Mouse (Mus musculus): Measurements from ENCODE around the gene Mrrf. TPM values are rescaled to one million over a fixed set of nuclear protein-coding genes. Genes with fewer than 3 reads are reported as not detected.

Gene Mrrf
- polyA plus RNA-seq, 1 experiment from 2014 or later = 30.8 TPM

- 39% methylated on average over 2 of the region's 2 CpGs for WGBS
- Histone ChIP-seq H3K27ac (ENCODE audit: low read depth, low read length) (no peak overlapping the region), H3K9ac (ENCODE audit: low read length) (no peak overlapping the region), H3K27me3 (ENCODE audit: control insufficient read depth, insufficient read depth, low read length) (no peaks in the 10 kb centered on the region), H3K4me1 (ENCODE audit: control insufficient read depth, insufficient read depth, low read length) (no peaks in the 10 kb centered on the region), H3K4me3 (ENCODE audit: low read depth, low read length) (no peak overlapping the region), H3K9me3 (ENCODE audit: control insufficient read depth, low read length) (no peaks in the 10 kb centered on the region), H3K36me3 (ENCODE audit: control insufficient read depth, insufficient read depth, low read length) (no peaks in the 10 kb centered on the region), H3K4me2 (no peak overlapping the region)
- DNase-seq (ENCODE audit: low spot score, missing footprints) (no peak), ATAC-seq (ENCODE audit: low FRiP score) (no peak)
Measured at GRCm38 (mm10) chr2:36224599-36224998, 88.4 kb downstream of the Mrrf start.

- H3K9me3 ChIP-seq (ENCODE audit: control insufficient read depth, low read length) = no peaks in the 10 kb centered on the region
- H3K36me3 ChIP-seq (ENCODE audit: control insufficient read depth, insufficient read depth, low read length) = no peaks in the 10 kb centered on the region
- H3K4me1 ChIP-seq (ENCODE audit: control insufficient read depth, insufficient read depth, low read length) = 0 out of 2 replicates have a peak, but pooled peaks cover 2% of the 10 kb centered on the region
- H3K9ac ChIP-seq (ENCODE audit: low read length) = peak within 1 kb of the TSS; percentile 54
- no peaks in the 10 kb centered on the region; the same call in 1 of the 2 replicates for H3K27me3 ChIP-seq (ENCODE audit: control insufficient read depth, insufficient read depth, low read length)
- ATAC-seq (ENCODE audit: low FRiP score) = peak; percentile 69; the same call in 1 of the 2 replicates
- WGBS = 2% methylated on average over 18 of the region's 18 CpGs
- peak within 1 kb of the TSS; percentile 53 for H3K4me2 ChIP-seq
- H3K4me3 ChIP-seq (ENCODE audit: low read depth, low read length) = peak within 1 kb of the TSS; percentile 17
- H3K27ac ChIP-seq (ENCODE audit: low read depth, low read length) = no peak within 1 kb of the TSS
- peak; percentile 91 for DNase-seq (ENCODE audit: low spot score, missing footprints)
Measured at GRCm38 (mm10) chr2:36230366-36230765, 94.2 kb downstream of the Mrrf start, which contains the start of gene Ptgs1. TSS of gene Ptgs1 (plus strand) at chr2:36230426.

- H3K9me3 ChIP-seq (ENCODE audit: control insufficient read depth, low read length) = no peaks in the 10 kb centered on the region
- H3K4me1 ChIP-seq (ENCODE audit: control insufficient read depth, insufficient read depth, low read length) = 0 out of 2 replicates have a peak, but pooled peaks cover 2% of the 10 kb centered on the region
- H3K4me2 ChIP-seq = peak overlapping the region; percentile 53
- no peak for ATAC-seq (ENCODE audit: low FRiP score)
- peak overlapping the region; percentile 54 for H3K9ac ChIP-seq (ENCODE audit: low read length)
- H3K4me3 ChIP-seq (ENCODE audit: low read depth, low read length) = peak overlapping the region; percentile 17
- no peaks in the 10 kb centered on the region; the same call in 1 of the 2 replicates for H3K27me3 ChIP-seq (ENCODE audit: control insufficient read depth, insufficient read depth, low read length)
- no peak overlapping the region for H3K27ac ChIP-seq (ENCODE audit: low read depth, low read length)
- DNase-seq (ENCODE audit: low spot score, missing footprints) = no peak
- no peaks in the 10 kb centered on the region for H3K36me3 ChIP-seq (ENCODE audit: control insufficient read depth, insufficient read depth, low read length)
- WGBS = 29% methylated on average over 10 of the region's 10 CpGs
Measured at GRCm38 (mm10) chr2:36230967-36231366, 94.8 kb downstream of the Mrrf start.

GRCm38 (mm10) chr2:36234526-36235368, 98.6 kb downstream of the Mrrf start:
- DNase-seq (ENCODE audit: low spot score, missing footprints) (no peak), ATAC-seq (ENCODE audit: low FRiP score) (no peak)
- Histone ChIP-seq H3K27me3 (ENCODE audit: control insufficient read depth, insufficient read depth, low read length) (no peaks in the 10 kb centered on the region; the same call in 1 of the 2 replicates), H3K4me3 (ENCODE audit: low read depth, low read length) (no peak overlapping the region), H3K4me2 (no peak overlapping the region), H3K36me3 (ENCODE audit: control insufficient read depth, insufficient read depth, low read length) (no peaks in the 10 kb centered on the region), H3K27ac (ENCODE audit: low read depth, low read length) (no peak overlapping the region), H3K9me3 (ENCODE audit: control insufficient read depth, low read length) (peaks cover 3% of the 10 kb centered on the region), H3K9ac (ENCODE audit: low read length) (no peak overlapping the region), H3K4me1 (ENCODE audit: control insufficient read depth, insufficient read depth, low read length) (0 out of 2 replicates have a peak, but pooled peaks cover 2% of the 10 kb centered on the region)
- whole genome bisulfite sequencing = 67% methylated on average over 7 of the region's 7 CpGs

- DNase-seq (ENCODE audit: low spot score, missing footprints) (no peak), ATAC-seq (ENCODE audit: low FRiP score) (no peak)
- WGBS = 85% methylated on average over 4 of the region's 4 CpGs
- Histone ChIP-seq H3K27me3 (ENCODE audit: control insufficient read depth, insufficient read depth, low read length) (no peaks in the 10 kb centered on the region), H3K9me3 (ENCODE audit: control insufficient read depth, low read length) (peaks cover 3% of the 10 kb centered on the region), H3K27ac (ENCODE audit: low read depth, low read length) (no peak overlapping the region), H3K4me1 (ENCODE audit: control insufficient read depth, insufficient read depth, low read length) (no peaks in the 10 kb centered on the region), H3K4me2 (no peak overlapping the region), H3K36me3 (ENCODE audit: control insufficient read depth, insufficient read depth, low read length) (no peaks in the 10 kb centered on the region), H3K9ac (ENCODE audit: low read length) (no peak overlapping the region), H3K4me3 (ENCODE audit: low read depth, low read length) (no peak overlapping the region)
Measured at GRCm38 (mm10) chr2:36235917-36236316, 99.7 kb downstream of the Mrrf start.

GRCm38 (mm10) chr2:36236889-36237288, 100.7 kb downstream of the Mrrf start:
- Histone ChIP-seq H3K27ac (ENCODE audit: low read depth, low read length) (no peak overlapping the region), H3K4me2 (no peak overlapping the region), H3K4me3 (ENCODE audit: low read depth, low read length) (no peak overlapping the region), H3K9me3 (ENCODE audit: control insufficient read depth, low read length) (peaks cover 3% of the 10 kb centered on the region), H3K9ac (ENCODE audit: low read length) (no peak overlapping the region), H3K36me3 (ENCODE audit: control insufficient read depth, insufficient read depth, low read length) (no peaks in the 10 kb centered on the region), H3K27me3 (ENCODE audit: control insufficient read depth, insufficient read depth, low read length) (no peaks in the 10 kb centered on the region), H3K4me1 (ENCODE audit: control insufficient read depth, insufficient read depth, low read length) (no peaks in the 10 kb centered on the region)
- 92% methylated on average over 5 of the region's 5 CpGs for whole genome bisulfite sequencing
- DNase-seq (ENCODE audit: low spot score, missing footprints) (no peak), ATAC-seq (ENCODE audit: low FRiP score) (no peak)

GRCm38 (mm10) chr2:36237557-36237956, 101.4 kb downstream of the Mrrf start:
- no peak for DNase-seq (ENCODE audit: low spot score, missing footprints)
- H3K27ac ChIP-seq (ENCODE audit: low read depth, low read length) = no peak overlapping the region
- H3K9ac ChIP-seq (ENCODE audit: low read length) = no peak overlapping the region
- H3K4me2 ChIP-seq = no peak overlapping the region
- ATAC-seq (ENCODE audit: low FRiP score) = no peak
- H3K27me3 ChIP-seq (ENCODE audit: control insufficient read depth, insufficient read depth, low read length) = no peaks in the 10 kb centered on the region
- peaks cover 3% of the 10 kb centered on the region for H3K9me3 ChIP-seq (ENCODE audit: control insufficient read depth, low read length)
- 88% methylated on average over 6 of the region's 6 CpGs for WGBS
- no peaks in the 10 kb centered on the region for H3K4me1 ChIP-seq (ENCODE audit: control insufficient read depth, insufficient read depth, low read length)
- H3K36me3 ChIP-seq (ENCODE audit: control insufficient read depth, insufficient read depth, low read length) = no peaks in the 10 kb centered on the region
- no peak overlapping the region for H3K4me3 ChIP-seq (ENCODE audit: low read depth, low read length)

GRCm38 (mm10) chr2:36238467-36238866, 102.3 kb downstream of the Mrrf start:
- 67% methylated on average over 3 of the region's 3 CpGs for WGBS
- Histone ChIP-seq H3K9ac (ENCODE audit: low read length) (no peak overlapping the region), H3K27me3 (ENCODE audit: control insufficient read depth, insufficient read depth, low read length) (no peaks in the 10 kb centered on the region), H3K36me3 (ENCODE audit: control insufficient read depth, insufficient read depth, low read length) (no peaks in the 10 kb centered on the region), H3K27ac (ENCODE audit: low read depth, low read length) (no peak overlapping the region), H3K4me2 (no peak overlapping the region), H3K4me3 (ENCODE audit: low read depth, low read length) (no peak overlapping the region), H3K9me3 (ENCODE audit: control insufficient read depth, low read length) (peaks cover 3% of the 10 kb centered on the region), H3K4me1 (ENCODE audit: control insufficient read depth, insufficient read depth, low read length) (no peaks in the 10 kb centered on the region)
- ATAC-seq (ENCODE audit: low FRiP score) (no peak), DNase-seq (ENCODE audit: low spot score, missing footprints) (no peak)

GRCm38 (mm10) chr2:36238951-36239350, 102.8 kb downstream of the Mrrf start:
- no peak for ATAC-seq (ENCODE audit: low FRiP score)
- Histone ChIP-seq H3K4me1 (ENCODE audit: control insufficient read depth, insufficient read depth, low read length) (no peaks in the 10 kb centered on the region), H3K9me3 (ENCODE audit: control insufficient read depth, low read length) (peaks cover 3% of the 10 kb centered on the region), H3K36me3 (ENCODE audit: control insufficient read depth, insufficient read depth, low read length) (no peaks in the 10 kb centered on the region), H3K4me2 (no peak overlapping the region), H3K4me3 (ENCODE audit: low read depth, low read length) (no peak overlapping the region), H3K27me3 (ENCODE audit: control insufficient read depth, insufficient read depth, low read length) (no peaks in the 10 kb centered on the region), H3K27ac (ENCODE audit: low read depth, low read length) (no peak overlapping the region), H3K9ac (ENCODE audit: low read length) (no peak overlapping the region)
- DNase-seq (ENCODE audit: low spot score, missing footprints) = no peak
- 84% methylated on average over 2 of the region's 2 CpGs for WGBS

Data from midbrain, embryonic 11.5 days (tissue).